Mouse (Mus musculus): ENCODE data around the gene Uhrf1bp1l. TPM values are rescaled to one million over a fixed set of nuclear protein-coding genes. Genes with fewer than 3 reads are reported as not detected.

Gene Uhrf1bp1l
- polyA plus RNA-seq, 1 experiment from 2014 or later, result 30.0 TPM

Other genes with a start within 250 kb of the Uhrf1bp1l start
- 0.08 TPM in 1 of 2 replicates, not detected in the other for gene Nr1h4, start 211.4 kb upstream of the Uhrf1bp1l start, polyA plus RNA-seq (2015; fragmentation: Nextera tagmentation; extraction: Ambion mirVana)
- 1.3 and 1.5 TPM in 2 replicates for gene Slc17a8, start 123.7 kb upstream of the Uhrf1bp1l start, polyA plus RNA-seq (2015; fragmentation: Nextera tagmentation; extraction: Ambion mirVana)
- gene Scyl2, start 58.7 kb upstream of the Uhrf1bp1l start, polyA plus RNA-seq (2015; fragmentation: Nextera tagmentation; extraction: Ambion mirVana), result 9.1 and 10.1 TPM in 2 replicates
- gene Actr6, start 12.7 kb upstream of the Uhrf1bp1l start, polyA plus RNA-seq (2015; fragmentation: Nextera tagmentation; extraction: Ambion mirVana), result 47.7 and 55.6 TPM in 2 replicates
- gene Anks1b, start 128.5 kb downstream of the Uhrf1bp1l start, polyA plus RNA-seq (2015; fragmentation: Nextera tagmentation; extraction: Ambion mirVana), result 89.6 and 96.8 TPM in 2 replicates